Mouse (Mus musculus) ES-E14 (cell line): ENCODE data around the gene Ndufaf3. TPM values are rescaled to one million over a fixed set of nuclear protein-coding genes. Genes with fewer than 3 reads are reported as not detected.

Experiments used
- DNase-seq: peaks from one replicate; pipeline ENCODE4 v3.0.0-alpha.2; 2013; ENCODE audit warnings: low read depth, low spot score
- H3K27ac ChIP-seq: 2 replicates; pipeline ENCODE4 v1.5.1; 2012; ENCODE audit warnings: low read depth, mild to moderate bottlenecking, low read length, moderate library complexity, mixed read lengths; ENCODE audit not compliant: poor library complexity, insufficient read depth, severe bottlenecking
- H3K36me3 ChIP-seq: 2 replicates; pipeline ENCODE4 v1.6.1; 2012; ENCODE audit warnings: mild to moderate bottlenecking, low read length, moderate library complexity, mixed read lengths; ENCODE audit not compliant: control insufficient read depth, poor library complexity, insufficient read depth, severe bottlenecking
- H3K4me1 ChIP-seq, 2 experiments: fragments of 150-350 bp in 1 of 2; sonication (generic) in 1 of 2; 2 replicates each; pipeline ENCODE4 v1.6.1; 2012; ENCODE audit warnings: low read length in 2 of 2, mild to moderate bottlenecking in 1 of 2, mixed read lengths in 1 of 2; ENCODE audit not compliant: control insufficient read depth in 2 of 2, insufficient read depth in 2 of 2, poor library complexity in 1 of 2
- H3K4me3 ChIP-seq, 2 experiments: fragments of 150-350 bp in 1 of 2; sonication (generic) in 1 of 2; 2 replicates each; pipeline ENCODE4 v1.5.1; 2012; ENCODE audit warnings: low read length in 2 of 2, low read depth in 1 of 2, mild to moderate bottlenecking in 1 of 2, mixed read lengths in 1 of 2; ENCODE audit not compliant: insufficient read depth in 1 of 2, poor library complexity in 1 of 2, severe bottlenecking in 1 of 2
- H3K9ac ChIP-seq: 2 replicates; pipeline ENCODE4 v1.6.1; 2012; ENCODE audit warnings: low read depth, mild to moderate bottlenecking, low read length, mixed read lengths; ENCODE audit not compliant: poor library complexity, insufficient read depth, severe bottlenecking
- H3K9me3 ChIP-seq: fragments of 150-350 bp; sonication (generic); 2 replicates; pipeline ENCODE4 v1.6.1; 2012; ENCODE audit warnings: low read depth, mild to moderate bottlenecking, low read length; ENCODE audit not compliant: control insufficient read depth, insufficient read depth
- CHD2 ChIP-seq: IDR thresholded peaks from 2 replicates; pipeline ENCODE4 v1.6.1; 2014; ENCODE audit warnings: mild to moderate bottlenecking, low read depth, low read length, inconsistent platforms
- HCFC1 ChIP-seq: IDR thresholded peaks from 2 replicates; pipeline ENCODE4 v1.6.1; 2012; ENCODE audit warnings: low read length, inconsistent platforms, borderline replicate concordance; ENCODE audit not compliant: insufficient read depth
- MAFK ChIP-seq: IDR thresholded peaks from 2 replicates; pipeline ENCODE4 v1.6.1; 2014; ENCODE audit warnings: mild to moderate bottlenecking, low read depth, low read length, inconsistent platforms; ENCODE audit not compliant: insufficient read depth
- ZC3H11A ChIP-seq: IDR thresholded peaks from 2 replicates; pipeline ENCODE4 v1.6.1; 2012; ENCODE audit warnings: low read depth, mild to moderate bottlenecking, inconsistent platforms, low read length, borderline replicate concordance
- ZNF384 ChIP-seq: IDR thresholded peaks from 2 replicates; pipeline ENCODE4 v1.6.1; 2012; ENCODE audit warnings: low read depth, low read length, inconsistent platforms
- in situ Hi-C, 2 experiments: fragments of 600-800 bp; cut with MboI; formaldehyde crosslinking; loops; one replicate each; pipeline ENCODE4 v1.15.1; 2025; ENCODE audit warnings: low sequenced_read_pairs in 2 of 2, inconsistent platforms in 1 of 2; ENCODE audit not compliant: unreplicated experiment in 2 of 2
- total RNA-seq: library from RNA; depleted of rRNA; stranded (reverse); fragments of 300-350 nt; gene quantifications from 2 replicates; pipeline ENCODE4 v1.2.3, GENCODE M21; 2012

The Ndufaf3 gene
- total RNA-seq, 1 experiment, result 36.6 TPM

- TF ChIP-seq MAFK (no peak), CHD2 (no peak), ZC3H11A (no peak), ZNF384 (no peak), HCFC1 (no peak)
- DNase-seq, result peak; percentile 81
- H3K27ac ChIP-seq, result peak overlapping the region; percentile 14; the same call in 1 of the 2 replicates
- H3K4me1 ChIP-seq, result peaks cover 6 to 32% of the 10 kb centered on the region in 2 experiments; a peak in 3 of 4 replicates
- H3K36me3 ChIP-seq, result peaks cover 34% of the 10 kb centered on the region
- no peaks in the 10 kb centered on the region for H3K9me3 ChIP-seq
- H3K9ac ChIP-seq, result peak overlapping the region; percentile 76
- peak overlapping the region; percentile 76 to 81 for H3K4me3 ChIP-seq
- in situ Hi-C loops, result no loop called here
These were observed 3.1 kb upstream of the Ndufaf3 start for GRCm38 (mm10) chr9:108570207-108570896.

GRCm38 (mm10) chr9:108569381-108570206 lies 2.4 kb upstream of the Ndufaf3 start, which contains the start of gene Dalrd3:
Dalrd3 (plus strand) TSS chr9:108569886.
- peak; percentile 83 for DNase-seq
- in situ Hi-C loops, result no loop called here
- Histone ChIP-seq H3K36me3 (peaks cover 40% of the 10 kb centered on the region), H3K9ac (peak within 1 kb of the TSS; percentile 78), H3K4me3 (peak within 1 kb of the TSS; percentile 81 to 82), H3K27ac (peak within 1 kb of the TSS; percentile 14; the same call in 1 of the 2 replicates), H3K9me3 (no peaks in the 10 kb centered on the region), H3K4me1 (peaks cover 6 to 25% of the 10 kb centered on the region in 2 experiments; a peak in 3 of 4 replicates)
- TF ChIP-seq ZC3H11A (no peak), MAFK (no peak), CHD2 (no peak), ZNF384 (no peak), HCFC1 (no peak)

GRCm38 (mm10) chr9:108568511-108568921 lies 1.3 kb upstream of the Ndufaf3 start:
- Histone ChIP-seq H3K36me3 (peaks cover 51% of the 10 kb centered on the region), H3K9ac (peak overlapping the region; percentile 78)

GRCm38 (mm10) chr9:108567931-108568419 lies 741 bp upstream of the Ndufaf3 start:
- peak overlapping the region; percentile 73 to 82 for H3K4me3 ChIP-seq
- H3K4me1 ChIP-seq, result peaks cover 6 to 11% of the 10 kb centered on the region in 2 experiments; a peak in 2 of 4 replicates
- peak overlapping the region; percentile 82 for H3K27ac ChIP-seq
- TF ChIP-seq HCFC1 (no peak), MAFK (no peak), ZNF384 (no peak), CHD2 (no peak), ZC3H11A (no peak)
- in situ Hi-C loops, result no loop called here
- peak overlapping the region; percentile 78 for H3K9ac ChIP-seq
- H3K9me3 ChIP-seq, result no peaks in the 10 kb centered on the region
- peaks cover 49% of the 10 kb centered on the region for H3K36me3 ChIP-seq
- no peak for DNase-seq

More at GRCm38 (mm10) chr9:108568511-108568921, 1.3 kb upstream of the Ndufaf3 start:
- Histone ChIP-seq H3K4me1 (peaks cover 6 to 16% of the 10 kb centered on the region in 2 experiments; a peak in 3 of 4 replicates), H3K4me3 (peak overlapping the region; percentile 73 to 82), H3K9me3 (no peaks in the 10 kb centered on the region), H3K27ac (peak overlapping the region; percentile 65)
- DNase-seq, result no peak
- TF ChIP-seq CHD2 (no peak), ZC3H11A (no peak)
- in situ Hi-C loops, result no loop called here
